Mouse (Mus musculus) olfactory bulb, adult 2 months (tissue): ENCODE results near the gene Wdr62. TPM values are rescaled to one million over a fixed set of nuclear protein-coding genes. Genes with fewer than 3 reads are reported as not detected.
A peak's percentile ranks its signal among the peaks of the same experiment; 100 is the strongest.

Experiments used
- H3K27ac ChIP-seq: fragments of 200-500 bp; 2 replicates; pipeline ENCODE4 v1.5.1; 2012; ENCODE audit warnings: low read depth, low read length; ENCODE audit not compliant: insufficient read depth
- H3K4me1 ChIP-seq: fragments of 200-500 bp; 2 replicates; pipeline ENCODE4 v1.6.1; 2012; ENCODE audit warnings: low read length; ENCODE audit not compliant: control insufficient read depth, insufficient read depth
- H3K4me3 ChIP-seq: fragments of 200-500 bp; 2 replicates; pipeline ENCODE4 v1.5.1; 2012; ENCODE audit warnings: mild to moderate bottlenecking, low read depth, low read length, moderate library complexity; ENCODE audit not compliant: insufficient read depth
- CTCF ChIP-seq: fragments of 200-500 bp; IDR thresholded peaks from 2 replicates; pipeline ENCODE4 v1.5.1; 2012; ENCODE audit warnings: low read depth, mild to moderate bottlenecking, low read length, moderate library complexity; ENCODE audit not compliant: insufficient read depth
- POLR2A ChIP-seq: fragments of 200-500 bp; IDR thresholded peaks from 2 replicates; pipeline ENCODE4 v1.6.1; 2012; ENCODE audit warnings: mild to moderate bottlenecking, low read depth, low read length, moderate library complexity; ENCODE audit not compliant: insufficient read depth
- WGBS: fragments of 180-500 bp; shearing (Covaris S2); methylation state at CpG from one replicate; pipeline ENCODE4 v1.1.7; 2018; 5-methylcytosine and 5-hydroxymethylcytosine counted together
- polyA plus RNA-seq: library from polyadenylated mRNA; stranded (reverse); fragments of >200 nt; gene quantifications from 2 replicates; pipeline ENCODE4 v1.2.4, GENCODE M21; 2012; ENCODE audit warnings: low replicate concordance; ENCODE audit not compliant: missing spikeins, insufficient read depth, insufficient read length

Gene Wdr62
- polyA plus RNA-seq, 1 experiment = not detected

DNA sequence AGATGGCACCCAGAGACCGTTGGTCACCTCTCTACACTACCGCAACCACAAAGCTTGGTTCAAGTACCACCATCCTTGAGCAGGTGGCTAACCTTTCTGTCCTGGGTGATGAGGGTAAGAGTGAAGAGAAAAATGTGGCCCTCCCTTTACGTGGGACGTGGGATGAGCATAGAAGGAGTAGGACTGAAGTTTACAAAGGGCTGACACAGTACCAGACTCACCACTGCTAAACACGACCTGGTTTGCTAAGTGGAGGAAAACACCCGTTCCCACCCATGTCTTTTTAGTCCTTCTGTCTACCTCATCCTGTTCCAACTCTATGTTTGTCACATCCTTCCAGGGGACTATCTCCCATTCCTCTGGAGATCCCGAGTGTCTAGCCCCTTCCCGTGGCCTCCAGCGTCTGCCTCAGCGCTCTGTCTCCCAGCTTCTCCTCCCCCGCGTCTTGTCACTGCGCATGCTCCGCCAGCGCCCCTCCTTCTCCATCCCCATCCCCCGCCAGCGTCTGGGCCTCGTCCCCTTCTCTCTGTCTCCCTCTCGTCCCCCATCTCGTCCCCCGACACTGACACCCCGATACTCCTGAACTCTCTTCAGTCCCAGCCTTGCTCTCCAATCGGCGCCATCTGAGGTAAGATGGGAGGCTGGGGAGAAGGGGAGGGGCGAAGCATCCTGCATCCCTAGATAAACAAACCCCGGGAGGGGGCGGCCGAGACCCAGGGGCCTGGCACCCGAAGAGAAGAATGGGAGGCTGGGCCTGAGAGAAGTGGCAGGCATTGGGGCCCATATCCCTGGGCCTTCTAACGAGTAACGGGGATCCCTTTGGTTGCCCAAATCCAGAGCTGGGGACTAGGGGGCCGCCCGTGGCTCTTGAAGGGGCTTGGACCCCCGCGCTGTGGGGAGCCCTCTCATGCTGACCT lies 11.3 kb upstream of the Wdr62 start, which contains the start of gene Clip3:
Gene Clip3, plus strand, starts transcription at position 514 of the 917 bp plus-strand sequence.
- Histone ChIP-seq H3K4me3 (peak within 1 kb of the TSS; percentile 86), H3K4me1 (peaks cover 25% of the 10 kb centered on the region), H3K27ac (peak within 1 kb of the TSS; percentile 84)
- TF ChIP-seq POLR2A (peak; percentile 93), CTCF (no peak)
- WGBS = 6% methylated on average over 35 of the region's 35 CpGs

DNA sequence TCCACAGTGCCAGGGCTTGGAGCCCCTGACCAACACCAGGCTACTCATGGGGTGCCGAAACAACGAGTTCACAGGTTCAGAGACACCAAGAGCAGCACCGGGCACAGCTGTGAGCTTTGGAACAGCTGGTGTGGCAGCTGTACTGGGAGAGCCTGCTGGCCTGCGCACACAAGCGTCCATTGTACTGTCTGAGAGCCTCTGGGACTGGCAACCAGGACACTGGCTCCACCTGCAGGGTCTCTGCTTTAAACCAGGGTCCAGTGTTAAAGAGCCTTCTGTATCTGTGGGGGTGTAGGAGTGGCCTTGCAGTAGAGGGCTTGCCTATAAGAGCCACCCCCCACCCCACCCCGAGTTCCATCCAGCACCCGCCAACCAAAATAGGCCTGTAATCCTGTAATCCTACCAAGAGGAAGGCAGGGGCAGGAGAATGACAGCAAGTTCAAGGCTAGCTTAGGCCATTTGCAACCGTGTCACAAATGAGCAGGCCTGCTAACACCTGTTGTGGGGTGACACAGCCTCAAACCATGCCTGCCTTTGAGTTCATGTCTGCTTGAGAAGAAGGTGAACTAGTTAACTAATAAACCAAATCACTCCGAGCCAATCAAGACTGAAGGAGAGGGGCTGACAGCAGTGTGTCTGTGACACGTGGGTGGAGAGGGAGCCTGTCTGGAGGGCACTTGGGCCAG lies 9.6 kb upstream of the Wdr62 start:
- TF ChIP-seq POLR2A = no peak
- TF ChIP-seq CTCF = no peak
- H3K27ac ChIP-seq = no peak overlapping the region
- 63% methylated on average over 10 of the region's 10 CpGs for WGBS

DNA sequence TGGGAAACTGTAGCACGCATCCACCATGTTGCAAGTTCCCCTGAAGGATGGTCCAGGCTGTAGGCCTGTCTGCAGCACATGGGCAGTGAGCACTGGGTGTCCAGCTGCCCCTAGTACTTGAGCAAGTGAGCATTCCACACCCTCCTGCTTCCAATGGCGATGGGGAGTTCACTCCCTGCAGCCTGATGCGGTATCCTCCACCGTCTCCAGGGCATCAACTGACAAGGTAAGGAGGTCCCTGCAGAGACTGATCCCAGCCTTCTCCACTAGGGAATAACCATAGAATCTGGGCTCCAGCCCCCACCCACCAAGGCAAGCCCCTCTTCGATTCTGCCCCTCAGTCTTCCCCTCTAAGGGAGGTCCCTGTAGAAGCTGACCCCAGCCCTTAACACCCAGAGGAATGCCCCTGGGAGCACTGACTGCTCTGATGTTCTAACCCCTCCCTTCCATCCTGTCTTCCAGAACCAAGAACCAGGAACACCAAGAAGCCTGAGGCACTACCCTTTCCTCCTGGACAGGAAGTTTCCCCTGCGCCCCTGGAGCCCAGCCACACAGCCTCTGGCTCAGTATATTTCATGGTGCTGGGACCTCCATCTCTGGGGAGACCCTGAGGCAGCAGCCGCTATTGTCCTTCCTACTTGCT lies 9.0 kb upstream of the Wdr62 start:
- Histone ChIP-seq H3K4me1 (peaks cover 17% of the 10 kb centered on the region), H3K27ac (no peak overlapping the region), H3K4me3 (no peak overlapping the region)
- WGBS = 77% methylated on average over 7 of the region's 7 CpGs
- no peak for TF ChIP-seq POLR2A
- TF ChIP-seq CTCF = no peak

More for the DNA sequence above, 9.6 kb upstream of the Wdr62 start:
- Histone ChIP-seq H3K4me3 (no peak overlapping the region), H3K4me1 (peaks cover 20% of the 10 kb centered on the region)

DNA sequence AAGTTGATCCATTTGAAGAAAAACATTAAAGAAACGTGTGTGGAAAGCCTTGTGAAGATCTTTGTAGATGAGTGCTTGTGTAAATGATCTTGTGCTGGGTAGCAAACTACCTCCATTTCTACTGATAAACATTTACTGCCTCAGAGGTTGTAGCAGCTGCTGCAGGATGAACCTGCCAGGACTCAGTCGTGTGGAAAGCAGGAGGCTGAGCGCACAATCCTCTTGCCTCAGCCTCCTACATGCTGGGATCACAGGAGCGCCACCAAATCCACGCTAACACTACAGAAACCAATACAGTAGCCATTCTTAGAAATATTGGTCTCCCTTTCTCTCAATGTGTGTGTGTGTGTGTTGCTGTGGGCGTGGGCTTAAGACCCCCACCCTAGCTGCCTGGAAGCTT lies 7.8 kb upstream of the Wdr62 start:
- Histone ChIP-seq H3K27ac (no peak overlapping the region), H3K4me3 (no peak overlapping the region), H3K4me1 (peaks cover 11% of the 10 kb centered on the region)
- WGBS = 61% methylated on average over 6 of the region's 6 CpGs
- TF ChIP-seq CTCF = no peak
- TF ChIP-seq POLR2A = no peak

DNA sequence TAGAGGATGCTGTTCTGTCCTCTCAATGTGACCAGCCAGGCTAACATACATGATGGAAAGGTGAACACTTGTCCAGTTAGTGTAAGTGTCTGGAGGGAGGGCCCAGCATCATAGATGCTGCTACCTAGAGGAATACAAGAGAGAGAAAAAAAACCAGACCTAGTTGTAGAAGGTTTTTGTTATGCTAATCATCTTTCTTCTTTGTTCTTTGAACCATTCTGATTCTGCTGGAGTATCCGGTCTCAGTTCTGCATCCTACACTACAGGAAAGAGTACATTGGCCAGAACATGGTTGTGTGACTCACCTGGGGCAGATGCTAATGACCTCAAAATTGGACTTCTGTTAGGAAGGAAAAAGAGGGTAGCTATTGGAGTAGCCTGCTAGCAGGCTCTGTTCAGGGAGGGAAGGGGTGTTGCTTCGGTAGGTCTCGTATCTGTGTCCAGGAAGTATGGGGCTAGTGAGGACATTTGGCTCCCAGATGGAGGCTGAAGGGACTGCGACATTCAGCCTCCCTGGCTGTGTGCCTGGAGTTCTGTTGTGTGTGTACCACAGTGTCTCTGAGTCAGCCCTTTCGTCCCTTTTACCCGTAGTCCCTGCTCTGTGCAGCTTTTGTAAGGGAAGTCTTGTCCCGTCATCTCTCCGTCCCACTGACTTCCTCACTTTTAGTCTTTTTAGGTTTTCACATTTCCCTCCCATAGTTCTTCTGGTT lies 6.6 kb upstream of the Wdr62 start:
- Histone ChIP-seq H3K4me3 (no peak overlapping the region), H3K4me1 (peaks cover 6% of the 10 kb centered on the region), H3K27ac (no peak overlapping the region)
- TF ChIP-seq POLR2A (no peak), CTCF (no peak)
- 51% methylated on average over 8 of the region's 8 CpGs for WGBS

DNA sequence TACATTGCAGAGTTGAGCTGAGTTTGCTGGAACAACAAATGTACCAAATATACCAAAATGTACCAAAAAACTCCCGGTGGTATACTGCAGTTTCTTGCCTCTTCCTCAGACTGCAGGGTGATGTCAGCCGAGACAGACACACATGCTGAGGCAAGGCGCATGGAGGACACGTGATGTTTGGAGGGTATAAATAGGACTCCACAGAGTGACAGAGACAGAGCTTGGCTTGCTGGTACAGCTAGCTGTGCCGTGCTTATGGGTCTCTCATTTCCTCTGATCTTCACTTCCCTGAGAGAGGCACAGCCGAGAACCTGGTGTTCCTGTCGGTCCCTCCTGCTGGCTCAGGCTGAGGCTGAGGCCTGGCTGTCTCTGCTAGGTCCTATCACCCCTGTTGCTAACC lies 2.5 kb upstream of the Wdr62 start:
- Histone ChIP-seq H3K4me3 (no peak overlapping the region), H3K27ac (no peak overlapping the region)
- 84% methylated on average over 7 of the region's 7 CpGs for WGBS

DNA sequence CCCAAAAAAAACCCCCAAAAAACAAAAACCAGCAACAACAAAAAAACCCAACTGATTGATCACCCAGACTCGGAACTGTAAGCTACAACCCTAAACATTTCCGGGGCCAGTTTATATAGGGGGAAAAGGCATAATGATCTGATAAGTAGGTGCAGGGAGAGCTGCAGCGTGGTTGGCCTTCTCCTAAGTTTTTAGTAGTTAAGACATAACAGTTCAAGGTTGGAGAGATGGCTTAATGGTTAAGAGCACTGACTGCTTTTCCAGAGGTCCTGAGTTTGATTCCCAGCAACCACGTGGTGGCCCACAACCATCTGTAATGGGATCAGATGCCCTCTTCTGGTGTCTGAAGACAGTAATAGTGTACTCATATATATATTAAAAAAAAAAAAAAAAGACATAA lies 1.3 kb upstream of the Wdr62 start:
- no peak overlapping the region for H3K4me3 ChIP-seq
- 0 out of 2 replicates have a peak, but pooled peaks cover 4% of the 10 kb centered on the region for H3K4me1 ChIP-seq
- H3K27ac ChIP-seq = no peak overlapping the region
- 77% methylated on average over 4 of the region's 4 CpGs for WGBS
- TF ChIP-seq POLR2A (no peak), CTCF (no peak)

More for the DNA sequence above, 2.5 kb upstream of the Wdr62 start:
- H3K4me1 ChIP-seq = 0 out of 2 replicates have a peak, but pooled peaks cover 4% of the 10 kb centered on the region
- TF ChIP-seq CTCF (no peak), POLR2A (no peak)

DNA sequence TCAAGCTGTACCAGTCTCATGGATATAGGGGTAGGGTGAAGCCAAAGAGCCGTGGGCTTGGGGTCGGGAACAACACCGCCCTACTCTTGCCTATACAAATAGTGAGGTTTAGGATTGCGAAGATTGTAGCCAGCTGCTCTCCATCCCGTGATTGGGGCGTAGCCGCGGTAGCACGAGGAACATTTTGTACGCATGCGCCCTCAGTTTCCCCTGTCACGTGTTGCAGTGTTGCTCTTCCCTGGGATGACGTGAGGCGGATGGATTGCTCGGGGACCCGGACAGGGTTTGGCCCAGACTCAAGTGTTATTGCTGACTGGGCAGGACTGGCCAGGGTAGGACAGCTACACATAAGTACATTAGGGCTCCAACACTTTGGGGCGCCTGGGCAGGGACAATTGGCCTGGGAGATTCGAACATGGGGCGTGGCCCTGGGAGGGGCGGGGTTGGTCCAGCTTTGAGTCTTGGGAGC lies 485 bp upstream of the Wdr62 start:
- H3K4me1 ChIP-seq = 0 out of 2 replicates have a peak, but pooled peaks cover 4% of the 10 kb centered on the region
- peak; percentile 44; the same call in 1 of the 2 replicates for TF ChIP-seq POLR2A
- no peak for TF ChIP-seq CTCF
- peak overlapping the region; percentile 99 for H3K27ac ChIP-seq
- WGBS = under 1% methylated on average over 20 of the region's 20 CpGs
- H3K4me3 ChIP-seq = peak overlapping the region; percentile 74
